Mouse (Mus musculus): Measurements from ENCODE around the gene A630095N17Rik.

- TF ChIP-seq CTCF (IDR thresholded peaks at IDR 0.05; ENCODE audit: low read depth): no peak
- no peak for TF ChIP-seq EP300 (IDR thresholded peaks at IDR 0.05; ENCODE audit: low read depth)
Measured at GRCm38 (mm10) chr1:75192452-75192851, 39.5 kb downstream of the A630095N17Rik start.

All from heart, postnatal 0 days (tissue).